Mouse (Mus musculus) heart, embryonic 11.5 days (tissue): Measurements from ENCODE around the gene Sumo3. TPM values are rescaled to one million over a fixed set of nuclear protein-coding genes. Genes with fewer than 3 reads are reported as not detected.

Experiments used
- ATAC-seq: fragments of 200-750 bp; cut with Nextera tagmentation; replicated peaks from 2 replicates; pipeline ENCODE4 v1.8.0; 2017; ENCODE audit warnings: moderate library complexity; ENCODE audit not compliant: insufficient number of reproducible peaks, low FRiP score, low TSS enrichment
- H3K27ac ChIP-seq: fragments of 300-500 bp; sonication (generic); 2 replicates; pipeline ENCODE4 v1.5.1; 2014; ENCODE audit warnings: mild to moderate bottlenecking, low read depth, low read length
- H3K27me3 ChIP-seq: fragments of 300-500 bp; sonication (generic); 2 replicates; pipeline ENCODE4 v1.6.1; 2014; ENCODE audit warnings: mild to moderate bottlenecking, low read length, mixed read lengths; ENCODE audit not compliant: control insufficient read depth, insufficient read depth
- H3K36me3 ChIP-seq: fragments of 300-500 bp; sonication (generic); 2 replicates; pipeline ENCODE4 v1.6.1; 2014; ENCODE audit warnings: mild to moderate bottlenecking, low read length, moderate library complexity, mixed read lengths; ENCODE audit not compliant: control insufficient read depth, insufficient read depth
- H3K4me1 ChIP-seq: fragments of 300-500 bp; sonication (generic); 2 replicates; pipeline ENCODE4 v1.6.1; 2014; ENCODE audit warnings: low read length; ENCODE audit not compliant: control insufficient read depth, insufficient read depth
- H3K4me2 ChIP-seq: fragments of 300-500 bp; sonication (generic); 2 replicates; pipeline ENCODE4 v1.6.1; 2014; ENCODE audit warnings: mild to moderate bottlenecking, moderate library complexity
- H3K4me3 ChIP-seq: fragments of 300-500 bp; sonication (generic); 2 replicates; pipeline ENCODE4 v1.5.1; 2014; ENCODE audit warnings: low read depth, low read length
- H3K9ac ChIP-seq: fragments of 300-500 bp; sonication (generic); 2 replicates; pipeline ENCODE4 v1.6.1; 2014; ENCODE audit warnings: mild to moderate bottlenecking, low read depth, low read length, moderate library complexity
- H3K9me3 ChIP-seq: fragments of 300-500 bp; sonication (generic); replicated peaks from 2 replicates; pipeline ENCODE4 v1.6.1; 2016; ENCODE audit warnings: low read length; ENCODE audit not compliant: control insufficient read depth
- WGBS: fragments of 180-500 bp; shearing (Covaris S2); extraction: QIAGEN DNeasy Blood & Tissue Kit; methylation state at CpG from one replicate; pipeline ENCODE4 v1.1.7; 2014; ENCODE audit not compliant: insufficient replicate concordance; 5-methylcytosine and 5-hydroxymethylcytosine counted together
- polyA plus RNA-seq: library from polyadenylated mRNA; unstranded; fragments of >200 nt; fragmentation: Nextera tagmentation; extraction: Ambion mirVana; gene quantifications from 2 replicates; pipeline ENCODE4 v1.2.1, GENCODE M21; 2014

The Sumo3 gene
- polyA plus RNA-seq, 1 experiment from 2014 or later, result 165 TPM

DNA sequence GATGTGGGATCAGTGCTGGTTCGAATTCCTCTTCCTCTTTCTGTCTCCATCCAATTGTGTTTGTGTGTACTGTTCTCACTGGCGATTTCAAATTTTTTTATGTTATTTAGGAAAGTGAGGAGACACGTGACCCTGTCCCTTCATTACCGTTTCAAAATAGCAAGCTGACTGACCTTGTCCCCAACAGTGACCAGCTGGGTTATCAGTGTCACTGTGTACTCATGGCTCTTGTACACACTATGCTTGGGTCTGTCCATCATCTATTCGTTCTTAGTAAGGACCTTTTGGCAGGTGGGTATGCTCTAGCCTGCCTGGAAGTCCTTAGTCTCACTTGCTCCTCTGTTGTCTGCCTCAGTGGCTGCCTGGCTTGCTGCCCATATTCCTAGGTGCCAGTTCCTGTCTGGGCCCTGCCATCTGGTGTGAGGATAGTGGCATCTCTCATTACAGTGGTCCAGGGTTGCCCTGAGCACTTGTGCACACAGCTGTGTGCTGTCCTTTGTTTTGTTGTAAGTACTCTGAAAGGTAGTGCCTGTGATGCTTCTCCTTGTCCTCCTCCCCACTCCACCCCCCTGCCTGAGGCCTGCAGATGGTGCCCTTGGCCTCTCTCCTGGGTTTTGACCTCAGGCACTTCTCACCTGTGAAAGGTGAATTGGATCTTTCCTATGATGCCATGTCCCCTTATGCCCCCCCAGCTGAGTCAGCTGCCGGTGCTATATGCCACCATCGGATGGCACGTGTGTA is 4.5 kb downstream of the Sumo3 start:
- peaks cover 11% of the 10 kb centered on the region; the same call in 1 of the 2 replicates for H3K4me1 ChIP-seq
- no peak overlapping the region for H3K27ac ChIP-seq
- H3K9me3 ChIP-seq, result no peaks in the 10 kb centered on the region
- WGBS, result 85% methylated on average over 8 of the region's 8 CpGs
- no peaks in the 10 kb centered on the region for H3K27me3 ChIP-seq
- no peak for ATAC-seq
- H3K9ac ChIP-seq, result no peak overlapping the region
- H3K36me3 ChIP-seq, result peaks cover 30% of the 10 kb centered on the region
- H3K4me3 ChIP-seq, result no peak overlapping the region
- H3K4me2 ChIP-seq, result no peak overlapping the region

DNA sequence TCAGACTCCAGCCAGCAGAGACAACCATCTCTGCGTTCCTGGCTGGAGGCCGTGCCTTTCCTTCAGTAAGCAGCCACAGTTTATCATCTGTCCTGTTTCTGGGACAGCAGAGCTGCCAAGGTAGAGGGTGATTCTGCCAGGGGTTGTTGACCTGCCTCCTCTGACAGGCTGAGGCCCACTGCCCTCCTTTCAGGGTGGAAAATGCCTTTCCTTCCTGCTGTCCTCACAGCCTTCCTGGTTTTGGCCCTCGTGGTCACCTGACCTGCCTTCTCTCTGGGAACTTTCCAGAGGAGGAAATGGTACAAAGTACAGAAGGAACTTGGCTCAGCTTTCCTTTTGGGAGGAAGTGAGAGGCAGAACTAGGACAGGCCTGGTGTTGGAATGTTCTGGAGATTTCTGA is 7.5 kb downstream of the Sumo3 start:
- H3K9me3 ChIP-seq, result no peaks in the 10 kb centered on the region
- 0 out of 2 replicates have a peak overlapping the region, but pooled peaks have one; percentile 57 for H3K27ac ChIP-seq
- 72% methylated on average over 3 of the region's 3 CpGs for WGBS
- ATAC-seq, result 0 out of 2 replicates have a peak, but pooled peaks have one; percentile 3
- H3K9ac ChIP-seq, result no peak overlapping the region
- no peak overlapping the region for H3K4me2 ChIP-seq
- H3K4me3 ChIP-seq, result no peak overlapping the region
- no peaks in the 10 kb centered on the region for H3K4me1 ChIP-seq
- H3K36me3 ChIP-seq, result peaks cover 42% of the 10 kb centered on the region
- H3K27me3 ChIP-seq, result no peaks in the 10 kb centered on the region

DNA sequence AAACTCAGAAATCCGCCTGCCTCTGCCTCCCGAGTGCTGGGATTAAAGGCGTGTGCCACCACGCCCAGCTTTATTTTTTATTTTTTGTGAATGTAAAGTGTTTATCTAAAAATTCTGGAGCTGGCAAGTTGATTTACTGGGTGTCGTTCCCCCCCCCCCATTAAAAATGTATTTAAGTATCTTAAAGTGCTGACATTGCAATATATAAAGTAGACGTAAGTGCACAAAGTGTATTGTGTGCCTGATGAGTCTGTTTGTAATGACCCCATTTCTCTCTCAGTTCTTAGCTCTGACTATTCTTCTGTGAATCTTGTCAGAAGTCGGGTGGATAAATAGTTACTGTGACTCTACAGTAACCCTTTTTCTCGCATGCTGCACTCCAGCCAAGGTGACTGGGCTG is 9.8 kb downstream of the Sumo3 start:
- 89% methylated on average over 8 of the region's 8 CpGs for WGBS
- no peaks in the 10 kb centered on the region for H3K4me1 ChIP-seq
- no peaks in the 10 kb centered on the region for H3K27me3 ChIP-seq
- no peak overlapping the region for H3K4me3 ChIP-seq
- no peak overlapping the region for H3K9ac ChIP-seq
- H3K9me3 ChIP-seq, result no peaks in the 10 kb centered on the region
- no peak overlapping the region for H3K4me2 ChIP-seq
- peaks cover 35% of the 10 kb centered on the region for H3K36me3 ChIP-seq
- ATAC-seq, result no peak
- H3K27ac ChIP-seq, result no peak overlapping the region

DNA sequence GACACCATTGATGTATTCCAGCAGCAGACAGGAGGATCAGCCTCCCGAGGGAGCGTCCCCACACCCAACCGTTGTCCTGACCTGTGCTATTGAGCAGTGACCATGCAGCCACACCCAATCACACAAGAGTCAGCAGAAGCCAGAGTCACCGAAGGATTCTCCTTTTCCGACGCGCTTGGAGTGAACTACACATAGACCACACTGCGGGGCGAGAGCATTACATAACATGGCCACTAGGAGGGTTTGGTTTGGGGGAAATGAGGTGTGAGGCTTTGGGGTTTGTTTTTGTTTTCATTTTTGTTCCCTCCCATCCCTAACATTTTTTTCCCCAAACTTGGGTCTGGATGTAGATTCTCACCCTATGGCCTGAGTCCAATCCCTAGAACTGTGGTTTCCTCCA is 10.3 kb downstream of the Sumo3 start:
- Histone ChIP-seq H3K27ac (no peak overlapping the region), H3K4me3 (no peak overlapping the region), H3K9me3 (no peaks in the 10 kb centered on the region), H3K4me2 (no peak overlapping the region), H3K4me1 (no peaks in the 10 kb centered on the region), H3K36me3 (peaks cover 31% of the 10 kb centered on the region), H3K9ac (no peak overlapping the region), H3K27me3 (no peaks in the 10 kb centered on the region)
- whole genome bisulfite sequencing, result 92% methylated on average over 9 of the region's 9 CpGs
- no peak for ATAC-seq

DNA sequence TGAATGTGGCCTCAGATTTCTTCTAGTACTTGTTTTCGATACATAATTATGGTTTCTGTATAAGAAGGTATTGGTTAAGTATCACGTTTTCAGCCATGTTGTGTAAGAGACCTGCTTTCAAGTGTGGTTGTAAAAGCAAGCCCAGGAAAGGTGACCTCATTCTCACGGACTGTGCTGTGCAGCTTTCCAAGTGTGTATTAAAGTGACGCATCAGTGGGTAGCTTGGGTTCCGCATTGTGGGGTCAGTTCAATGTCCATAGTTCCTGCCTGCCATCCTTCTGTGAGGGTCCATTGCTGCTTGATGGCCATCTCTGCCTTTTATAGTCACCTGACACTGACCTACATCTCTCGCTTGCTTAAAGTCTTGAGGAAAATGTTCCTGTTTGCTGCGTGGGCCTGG is 11.0 kb downstream of the Sumo3 start:
- Histone ChIP-seq H3K9me3 (no peaks in the 10 kb centered on the region), H3K9ac (no peak overlapping the region), H3K4me1 (no peaks in the 10 kb centered on the region), H3K4me3 (no peak overlapping the region), H3K27me3 (no peaks in the 10 kb centered on the region), H3K27ac (no peak overlapping the region), H3K36me3 (peaks cover 28% of the 10 kb centered on the region), H3K4me2 (no peak overlapping the region)
- WGBS, result 93% methylated on average over 7 of the region's 7 CpGs
- ATAC-seq, result no peak

DNA sequence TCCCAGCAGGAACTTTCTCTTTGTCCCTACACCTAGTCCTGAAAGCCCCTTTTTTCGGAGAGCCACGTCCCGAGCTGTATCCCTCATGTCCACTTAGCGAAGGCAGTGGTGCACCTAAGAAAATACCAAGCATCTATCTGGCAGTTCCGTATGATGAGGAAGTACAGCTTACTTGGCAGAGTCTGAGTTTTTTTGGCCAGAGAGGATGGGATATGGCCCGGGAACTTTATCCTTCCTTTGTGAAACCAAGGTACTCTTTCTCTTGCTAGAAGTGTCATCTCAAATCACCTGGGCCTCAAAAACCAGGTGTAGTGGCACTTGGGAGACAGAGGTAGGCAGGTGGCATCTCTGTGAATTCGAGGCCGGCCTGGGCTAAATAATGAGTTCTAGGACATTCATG is 15.6 kb downstream of the Sumo3 start:
- Histone ChIP-seq H3K4me2 (peak overlapping the region; percentile 76), H3K4me1 (peaks cover 21% of the 10 kb centered on the region), H3K9ac (peak overlapping the region; percentile 99), H3K9me3 (no peaks in the 10 kb centered on the region), H3K27ac (peak overlapping the region; percentile 86), H3K4me3 (peak overlapping the region; percentile 92), H3K36me3 (peaks cover 11% of the 10 kb centered on the region; the same call in 1 of the 2 replicates), H3K27me3 (no peaks in the 10 kb centered on the region)
- WGBS, result 81% methylated on average over 8 of the region's 8 CpGs
- no peak for ATAC-seq

DNA sequence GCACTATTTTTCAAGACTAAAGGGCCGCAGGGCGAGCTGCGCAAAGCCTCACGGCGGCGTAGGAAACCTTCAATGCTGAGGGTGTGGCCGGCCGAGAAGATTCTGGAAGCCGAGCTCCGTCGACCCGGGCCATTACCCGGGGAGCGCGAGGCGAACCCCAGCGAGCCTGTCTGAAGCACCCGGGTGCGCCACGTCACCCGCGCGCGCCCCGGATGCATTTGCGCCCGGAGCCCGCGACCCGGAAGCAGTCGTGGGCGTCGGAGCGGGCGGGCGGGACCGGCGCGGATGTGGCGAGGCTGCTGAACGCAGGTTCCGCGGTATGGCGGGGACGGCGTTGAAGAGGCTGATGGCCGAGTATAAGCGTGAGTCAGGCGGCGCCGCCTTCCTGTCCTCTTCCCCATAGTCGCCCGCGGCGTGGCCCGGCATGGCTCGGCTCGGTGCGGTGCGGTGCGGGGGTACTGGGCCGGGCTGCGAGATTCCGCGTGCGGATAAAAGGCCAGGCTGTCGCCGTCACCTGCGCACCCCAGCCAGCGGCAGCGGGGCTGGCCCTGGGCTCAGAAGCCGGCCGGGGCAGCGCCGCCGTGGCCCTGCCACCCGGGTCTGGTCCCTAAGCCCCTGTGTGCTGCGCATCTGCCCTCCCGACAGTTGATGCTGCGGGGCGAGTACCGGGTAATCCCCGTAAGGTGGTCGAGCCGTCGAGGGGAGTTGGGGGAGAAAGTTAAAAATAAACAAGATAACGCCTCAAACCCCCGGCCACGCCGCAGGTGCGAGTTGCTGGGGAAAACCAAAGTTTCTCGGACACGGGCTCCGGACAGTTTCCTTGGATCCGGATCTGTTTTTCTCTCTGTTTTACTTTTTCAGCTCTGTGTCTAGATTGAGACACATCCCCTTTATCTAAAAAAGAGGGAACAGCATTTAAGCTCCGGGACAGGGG is 16.4 kb downstream of the Sumo3 start, which contains the start of gene Ube2g2:
Ube2g2 (plus strand) TSS at position 221 of the 934 bp plus-strand sequence.
- H3K36me3 ChIP-seq, result peaks cover 5% of the 10 kb centered on the region; the same call in 1 of the 2 replicates
- H3K9ac ChIP-seq, result peak within 1 kb of the TSS; percentile 99
- peaks cover 21% of the 10 kb centered on the region for H3K4me1 ChIP-seq
- ATAC-seq, result peak; percentile 88
- peak within 1 kb of the TSS; percentile 92 for H3K4me3 ChIP-seq
- under 1% methylated on average over 96 of the region's 96 CpGs for WGBS
- peak within 1 kb of the TSS; percentile 76 for H3K4me2 ChIP-seq
- no peaks in the 10 kb centered on the region for H3K27me3 ChIP-seq
- H3K9me3 ChIP-seq, result no peaks in the 10 kb centered on the region
- peak within 1 kb of the TSS; percentile 86 for H3K27ac ChIP-seq

DNA sequence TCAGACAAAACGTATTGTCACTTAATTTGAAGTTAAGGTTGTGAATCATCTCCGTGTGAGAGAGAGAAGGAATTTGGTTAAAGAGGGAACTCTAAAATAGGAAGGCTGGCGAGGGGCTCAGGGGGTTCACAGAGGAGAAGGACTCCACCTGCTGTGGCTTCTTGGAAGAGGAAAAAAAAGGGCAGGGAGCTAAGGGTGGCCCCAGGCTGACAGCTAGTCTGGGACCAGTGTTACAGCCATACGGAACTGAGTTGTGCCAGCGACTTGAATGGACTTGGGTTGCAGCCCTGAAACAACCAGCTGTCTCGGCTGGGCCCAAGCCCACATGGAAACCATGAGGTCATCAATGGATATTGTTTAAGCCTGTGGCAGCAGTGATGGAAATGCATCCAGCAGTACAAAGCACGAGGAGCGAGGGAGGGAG is 17.2 kb downstream of the Sumo3 start:
- H3K36me3 ChIP-seq, result peaks cover 3% of the 10 kb centered on the region; the same call in 1 of the 2 replicates
- H3K9ac ChIP-seq, result peak overlapping the region; percentile 99
- peak overlapping the region; percentile 86; the same call in 1 of the 2 replicates for H3K27ac ChIP-seq
- H3K9me3 ChIP-seq, result no peaks in the 10 kb centered on the region
- ATAC-seq, result no peak
- WGBS, result 18% methylated on average over 8 of the region's 8 CpGs
- H3K27me3 ChIP-seq, result no peaks in the 10 kb centered on the region
- H3K4me3 ChIP-seq, result peak overlapping the region; percentile 92
- H3K4me1 ChIP-seq, result peaks cover 21% of the 10 kb centered on the region
- peak overlapping the region; percentile 76 for H3K4me2 ChIP-seq
